In genomic region chr3:27389923-27390322, GRCm38 (mm10) we compare ENCODE assay signal across 26 mouse cellular contexts. TPM values are rescaled to one million over a fixed set of nuclear protein-coding genes. Genes with fewer than 3 reads are reported as not detected.
DNase-seq lines count a peak whose midpoint lies in the region; ATAC-seq and TF ChIP-seq lines count a peak whose summit lies in the region.
"Had no signal": no experiment of that assay in that cellular context is flagged by ENCODE, and none has a peak within 500 bp of the region (broad histone marks: within the 10 kb centered on the region; RNA-seq: fewer than 3 reads in every experiment).

No protein-coding gene starts in this region.

- no peaks in the 10 kb centered on the region for H3K27me3 ChIP-seq in heart, embryonic 11.5 days (ENCODE audit: control insufficient read depth, insufficient read depth, low read length)
- no peaks in the 10 kb centered on the region for H3K27me3 ChIP-seq in CH12.LX (replicated peaks)

- WGBS in heart, embryonic 11.5 days (ENCODE audit: insufficient replicate concordance): 45% methylated on average over 1 of the region's 1 CpGs

- in situ Hi-C loops in CH12.LX (cut with MboI; ENCODE audit: low pct_ligation_motif_present, low pct_unique_long_range_greater_than_20kb, low sequenced_read_pairs): no loop called here

- dilution Hi-C loops in CH12.LX (cut with MboI; ENCODE audit: extremely low pct_ligation_motif_present, extremely low pct_unique_long_range_greater_than_20kb, low sequenced_read_pairs): no loop called here

- H3K27ac ChIP-seq in heart, embryonic 11.5 days (ENCODE audit: low read depth, low read length): no peak overlapping the region
- H3K27ac ChIP-seq in CH12.LX (ENCODE audit: insufficient read depth, low read depth): no peak overlapping the region

- no peaks in the 10 kb centered on the region for H3K4me1 ChIP-seq in heart, embryonic 11.5 days (ENCODE audit: control insufficient read depth, insufficient read depth, low read length)
- H3K4me1 ChIP-seq in CH12.LX (ENCODE audit: control insufficient read depth in 1 of 2, insufficient read depth in 2 of 2): peaks cover 2 to 4% of the 10 kb centered on the region in 2 experiments; a peak in 1 of 4 replicates

- no peak for TF ChIP-seq CTCF in CH12.LX (conservative IDR thresholded peaks at IDR 0.05 in 1 of 2, IDR thresholded peaks at IDR 0.05 in 1 of 2; ENCODE audit: low read depth in 2 of 2, low read length in 2 of 2)

- TF ChIP-seq RAD21 in CH12.LX (IDR thresholded peaks at IDR 0.05; ENCODE audit: low read depth, low read length): no peak

- ATAC-seq in heart, embryonic 11.5 days (replicated peaks; ENCODE audit: insufficient number of reproducible peaks, low FRiP score, low TSS enrichment): no peak
- no peak for ATAC-seq in CD4-positive, CD25-positive, alpha-beta regulatory T cell, adult 4 months
- no peak for ATAC-seq in activated CD4-positive, CD25-positive, alpha-beta regulatory T cell, adult 4 months
- ATAC-seq: Patski had no signal

- H3K9me3 ChIP-seq in heart, embryonic 11.5 days (replicated peaks; ENCODE audit: control insufficient read depth, low read length): no peaks in the 10 kb centered on the region
- H3K9me3 ChIP-seq in CH12.LX (replicated peaks; ENCODE audit: low read length): peaks cover 2% of the 10 kb centered on the region
- H3K9me3 ChIP-seq: G1E had no signal

- no peaks in the 10 kb centered on the region for H3K79me2 ChIP-seq in CH12.LX (replicated peaks; ENCODE audit: control insufficient read depth, extremely low read depth, insufficient read depth, poor library complexity, severe bottlenecking)

- H3K9ac ChIP-seq in heart, embryonic 11.5 days (ENCODE audit: low read depth, low read length): no peak overlapping the region
- H3K9ac ChIP-seq in CH12.LX (ENCODE audit: insufficient read depth, low read depth): no peak overlapping the region

- TF ChIP-seq EP300 in CH12.LX (IDR thresholded peaks at IDR 0.05; ENCODE audit: low read length): peak; percentile 51; the same call in 1 of the 2 replicates

- peak; percentile 55 for DNase-seq in heart, adult 11 months
- peak; percentile 11 for DNase-seq in CH12.LX (ENCODE audit: extremely low read depth)
- DNase-seq in MN1 (ENCODE audit: low spot score): peak; percentile 6
- DNase-seq: adrenal gland, adult 2 months; adrenal gland, adult 8-10 months; adrenal gland, postnatal 10 days; adrenal gland, postnatal 14 days; adrenal gland, postnatal 25 days; adrenal gland, postnatal 36 days; B cell, adult 2 months; cerebellum, adult 11 months; cerebellum, adult 11-12 months; cerebellum, adult 18-20 months; cerebellum, adult 2 months; cerebellum, adult 8-10 months; cerebellum, adult 9-10 months; cerebellum, adult 9-11 months had no signal

- TF ChIP-seq POLR2A in CH12.LX (IDR thresholded peaks at IDR 0.05; ENCODE audit: low read depth, low read length): no peak

- H3K4me2 ChIP-seq in heart, embryonic 11.5 days: no peak overlapping the region
- no peak overlapping the region for H3K4me2 ChIP-seq in CH12.LX (ENCODE audit: insufficient read depth, low read depth, poor library complexity, severe bottlenecking)

- no peaks in the 10 kb centered on the region for H3K36me3 ChIP-seq in heart, embryonic 11.5 days (ENCODE audit: control insufficient read depth, insufficient read depth, low read length)
- H3K36me3 ChIP-seq in CH12.LX (replicated peaks in 1 of 2; ENCODE audit: control insufficient read depth in 1 of 2, insufficient read depth in 1 of 2, low read length in 1 of 2): no peaks in the 10 kb centered on the region
- H3K36me3 ChIP-seq: G1E had no signal

- no peak overlapping the region for H3K4me3 ChIP-seq in heart, embryonic 11.5 days (ENCODE audit: low read depth, low read length)
- H3K4me3 ChIP-seq in CH12.LX (replicated peaks in 1 of 3; ENCODE audit: low read depth in 2 of 3, low read length in 2 of 3, poor library complexity in 1 of 3): no peak overlapping the region

TF ChIP-seq in CH12.LX, 34 proteins besides CTCF, POLR2A, EP300 and RAD21:
- TF ChIP-seq RCOR1 (conservative IDR thresholded peaks at IDR 0.05; ENCODE audit: low read depth, low read length) (no peak), BHLHE40 (IDR thresholded peaks at IDR 0.05; ENCODE audit: low read depth, low read length) (0 out of 2 replicates have a peak, but pooled peaks have one; percentile 11), ZNF384 (IDR thresholded peaks at IDR 0.05; ENCODE audit: low read depth, low read length) (no peak), CHD2 (IDR thresholded peaks at IDR 0.05; ENCODE audit: low read length) (0 out of 2 replicates have a peak, but pooled peaks have one; percentile 25), IRF4 (IDR thresholded peaks at IDR 0.05; ENCODE audit: low read depth, low read length) (0 out of 2 replicates have a peak, but pooled peaks have one; percentile 54)
TF ChIP-seq in CH12.LX: peak in this region for 3.

RNA-seq across cellular contexts. Expression of gene Ghsr, which starts 18.8 kb away (rescaled TPM):
- polyA plus RNA-seq in heart, embryonic 11.5 days (2014; fragmentation: Nextera tagmentation; extraction: Ambion mirVana): not detected in 2 replicates
- not detected in 2 replicates for total RNA-seq in CH12.LX (2012; rRNA removed)
- total RNA-seq in CH12.LX (2014; rRNA removed): not detected in 2 replicates
- polyA plus RNA-seq in CH12.LX (2012; ENCODE audit: insufficient read length, low read depth): not detected in 2 replicates
- polyA plus RNA-seq in CD4-positive, CD25-positive, alpha-beta regulatory T cell, adult 4 months (2017; shearing (Covaris generic)): not detected
- polyA plus RNA-seq in activated CD4-positive, CD25-positive, alpha-beta regulatory T cell, adult 4 months (2017; shearing (Covaris generic)): not detected
- total RNA-seq: adrenal gland, adult 18-20 months; adrenal gland, adult 2 months; adrenal gland, postnatal 10 days; adrenal gland, postnatal 14 days; adrenal gland, postnatal 25 days; adrenal gland, postnatal 36 days; adrenal gland, postnatal 4 days; MEL had no signal
- polyA plus RNA-seq: adrenal gland, adult 2 months; C2C12; G1E; Patski had no signal
